Mouse (Mus musculus) spleen, postnatal 0 days (tissue): ENCODE measurements around the gene Otx2. TPM values are rescaled to one million over a fixed set of nuclear protein-coding genes. Genes with fewer than 3 reads are reported as not detected.

Source experiments
- polyA plus RNA-seq: library from polyadenylated mRNA; unstranded; fragments of >200 nt; fragmentation: Nextera tagmentation; extraction: Ambion mirVana; gene quantifications from 2 replicates; pipeline ENCODE4 v1.2.1, GENCODE M21; 2015

The Otx2 gene
- not detected in 2 replicates for polyA plus RNA-seq

GRCm38 (mm10) chr14:48673541-48673940 lies at the start of gene Otx2:
Otx2 (minus strand) TSS chr14:48673819.

Other genes with a start within 250 kb of the Otx2 start
- gene Tmem260, start 227.7 kb downstream of the Otx2 start, polyA plus RNA-seq, result 9.0 and 9.3 TPM in 2 replicates